Mouse (Mus musculus): ENCODE measurements around the gene Fndc3b. TPM values are rescaled to one million over a fixed set of nuclear protein-coding genes. Genes with fewer than 3 reads are reported as not detected.

Fndc3b gene
- total and polyA plus RNA-seq, 2 experiments from 2014 or later = 16.4 to 57.1 TPM

GRCm38 (mm10) chr3:27473801-27474599, 237.1 kb downstream of the Fndc3b start:
- peaks cover 40% of the 10 kb centered on the region for H3K36me3 ChIP-seq (replicated peaks; ENCODE audit: control insufficient read depth, insufficient read depth, low read length)
- H3K9me3 ChIP-seq (replicated peaks; ENCODE audit: control insufficient read depth, low read length) = no peaks in the 10 kb centered on the region
- H3K4me1 ChIP-seq (ENCODE audit: control insufficient read depth, insufficient read depth) = peaks cover 14% of the 10 kb centered on the region
- 93% methylated on average over 14 of the region's 14 CpGs for WGBS
- no peak overlapping the region for H3K27ac ChIP-seq (ENCODE audit: low read depth)
- no peak for DNase-seq (ENCODE audit: low spot score)
- H3K4me3 ChIP-seq (ENCODE audit: low read depth, low read length) = no peak overlapping the region
- H3K9ac ChIP-seq (replicated peaks; ENCODE audit: low read depth, low read length) = no peak overlapping the region
- H3K4me2 ChIP-seq (ENCODE audit: low read depth, low read length) = no peak overlapping the region
- no peak for ATAC-seq (ENCODE audit: insufficient read depth, low read depth)
- H3K27me3 ChIP-seq (ENCODE audit: control insufficient read depth, insufficient read depth, low read length) = no peaks in the 10 kb centered on the region
- TF ChIP-seq EP300 (IDR thresholded peaks at IDR 0.05; ENCODE audit: low read depth) (no peak), CTCF (IDR thresholded peaks at IDR 0.05; ENCODE audit: low read depth) (no peak)

- 0 out of 2 replicates have a peak, but pooled peaks cover 5% of the 10 kb centered on the region for H3K4me1 ChIP-seq (ENCODE audit: control insufficient read depth, insufficient read depth)
- no peak overlapping the region for H3K4me3 ChIP-seq (ENCODE audit: low read depth, low read length)
- 93% methylated on average over 3 of the region's 3 CpGs for WGBS
- H3K4me2 ChIP-seq (ENCODE audit: low read depth, low read length) = no peak overlapping the region
- TF ChIP-seq CTCF (IDR thresholded peaks at IDR 0.05; ENCODE audit: low read depth) (peak; percentile 25), EP300 (IDR thresholded peaks at IDR 0.05; ENCODE audit: low read depth) (no peak)
- H3K9me3 ChIP-seq (replicated peaks; ENCODE audit: control insufficient read depth, low read length) = no peaks in the 10 kb centered on the region
- H3K9ac ChIP-seq (replicated peaks; ENCODE audit: low read depth, low read length) = no peak overlapping the region
- no peak for DNase-seq (ENCODE audit: low spot score)
- ATAC-seq (ENCODE audit: insufficient read depth, low read depth) = no peak
- no peak overlapping the region for H3K27ac ChIP-seq (ENCODE audit: low read depth)
- peaks cover 48% of the 10 kb centered on the region for H3K36me3 ChIP-seq (replicated peaks; ENCODE audit: control insufficient read depth, insufficient read depth, low read length)
- no peaks in the 10 kb centered on the region for H3K27me3 ChIP-seq (ENCODE audit: control insufficient read depth, insufficient read depth, low read length)
Measured at GRCm38 (mm10) chr3:27472846-27473245, 238.3 kb downstream of the Fndc3b start.

- DNase-seq (ENCODE audit: low spot score) = no peak
- H3K4me2 ChIP-seq (ENCODE audit: low read depth, low read length) = no peak overlapping the region
- peaks cover 46% of the 10 kb centered on the region for H3K36me3 ChIP-seq (replicated peaks; ENCODE audit: control insufficient read depth, insufficient read depth, low read length)
- no peak for TF ChIP-seq CTCF (IDR thresholded peaks at IDR 0.05; ENCODE audit: low read depth)
- no peak for TF ChIP-seq EP300 (IDR thresholded peaks at IDR 0.05; ENCODE audit: low read depth)
- H3K27me3 ChIP-seq (ENCODE audit: control insufficient read depth, insufficient read depth, low read length) = no peaks in the 10 kb centered on the region
- H3K27ac ChIP-seq (ENCODE audit: low read depth) = no peak overlapping the region
- WGBS = 38% methylated on average over 8 of the region's 8 CpGs
- no peak overlapping the region for H3K4me3 ChIP-seq (ENCODE audit: low read depth, low read length)
- H3K4me1 ChIP-seq (ENCODE audit: control insufficient read depth, insufficient read depth) = peaks cover 13% of the 10 kb centered on the region
- no peaks in the 10 kb centered on the region for H3K9me3 ChIP-seq (replicated peaks; ENCODE audit: control insufficient read depth, low read length)
- no peak for ATAC-seq (ENCODE audit: insufficient read depth, low read depth)
- no peak overlapping the region for H3K9ac ChIP-seq (replicated peaks; ENCODE audit: low read depth, low read length)
Measured at GRCm38 (mm10) chr3:27470781-27471180, 240.3 kb downstream of the Fndc3b start.

- no peak for ATAC-seq (ENCODE audit: insufficient read depth, low read depth)
- Histone ChIP-seq H3K36me3 (replicated peaks; ENCODE audit: control insufficient read depth, insufficient read depth, low read length) (peaks cover 52% of the 10 kb centered on the region), H3K27me3 (ENCODE audit: control insufficient read depth, insufficient read depth, low read length) (no peaks in the 10 kb centered on the region), H3K9ac (replicated peaks; ENCODE audit: low read depth, low read length) (no peak overlapping the region), H3K27ac (ENCODE audit: low read depth) (no peak overlapping the region), H3K4me3 (ENCODE audit: low read depth, low read length) (no peak overlapping the region), H3K4me1 (ENCODE audit: control insufficient read depth, insufficient read depth) (peaks cover 13% of the 10 kb centered on the region), H3K9me3 (replicated peaks; ENCODE audit: control insufficient read depth, low read length) (no peaks in the 10 kb centered on the region), H3K4me2 (ENCODE audit: low read depth, low read length) (no peak overlapping the region)
- DNase-seq (ENCODE audit: low spot score) = no peak
- TF ChIP-seq CTCF (IDR thresholded peaks at IDR 0.05; ENCODE audit: low read depth) = no peak
- no peak for TF ChIP-seq EP300 (IDR thresholded peaks at IDR 0.05; ENCODE audit: low read depth)
- WGBS = 89% methylated on average over 8 of the region's 8 CpGs
Measured at GRCm38 (mm10) chr3:27469971-27470370, 241.1 kb downstream of the Fndc3b start.

- H3K27me3 ChIP-seq (ENCODE audit: control insufficient read depth, insufficient read depth, low read length) = no peaks in the 10 kb centered on the region
- peak overlapping the region; percentile 75; the same call in 1 of the 2 replicates for H3K27ac ChIP-seq (ENCODE audit: low read depth)
- no peak overlapping the region for H3K4me3 ChIP-seq (ENCODE audit: low read depth, low read length)
- TF ChIP-seq CTCF (IDR thresholded peaks at IDR 0.05; ENCODE audit: low read depth) (peak; percentile 46), EP300 (IDR thresholded peaks at IDR 0.05; ENCODE audit: low read depth) (no peak)
- WGBS = 38% methylated on average over 11 of the region's 11 CpGs
- H3K9ac ChIP-seq (replicated peaks; ENCODE audit: low read depth, low read length) = no peak overlapping the region
- DNase-seq (ENCODE audit: low spot score) (no peak), ATAC-seq (ENCODE audit: insufficient read depth, low read depth) (0 out of 2 replicates have a peak, but pooled peaks have one; percentile 24)
- H3K4me1 ChIP-seq (ENCODE audit: control insufficient read depth, insufficient read depth) = peaks cover 17% of the 10 kb centered on the region
- H3K9me3 ChIP-seq (replicated peaks; ENCODE audit: control insufficient read depth, low read length) = no peaks in the 10 kb centered on the region
- H3K4me2 ChIP-seq (ENCODE audit: low read depth, low read length) = no peak overlapping the region
- peaks cover 58% of the 10 kb centered on the region for H3K36me3 ChIP-seq (replicated peaks; ENCODE audit: control insufficient read depth, insufficient read depth, low read length)
Measured at GRCm38 (mm10) chr3:27467505-27468020, 243.5 kb downstream of the Fndc3b start.
